Mouse (Mus musculus) NIH3T3 (cell line): ENCODE data around the gene Klhl42.

Source experiments
- DNase-seq: peaks from one replicate; pipeline ENCODE4 v3.0.0-alpha.2; 2012; ENCODE audit warnings: low read depth

Klhl42 gene

DNA sequence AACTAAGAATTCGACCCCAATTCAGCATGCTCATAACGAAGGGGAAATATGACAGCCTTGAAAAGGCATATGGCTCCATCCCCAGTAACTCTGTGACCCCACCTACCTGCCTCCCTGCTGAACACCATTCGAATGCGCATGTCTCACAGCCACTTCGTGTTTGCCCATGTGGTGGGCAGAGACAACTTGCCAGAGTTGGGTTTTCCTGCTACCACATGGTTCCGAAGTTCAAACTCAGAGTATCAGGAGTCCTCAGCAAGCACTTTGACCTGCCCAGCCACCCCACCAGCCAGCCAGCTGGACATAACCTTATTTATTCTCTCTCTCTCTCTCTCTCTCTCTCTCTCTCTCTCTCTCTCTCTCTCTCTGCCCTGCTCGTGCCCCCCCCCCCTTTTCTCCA is 3.4 kb upstream of the Klhl42 start:
- no peak for DNase-seq

- no peak for DNase-seq
Observed at GRCm38 (mm10) chr6:147088517-147088916, 2.7 kb upstream of the Klhl42 start.

GRCm38 (mm10) chr6:147090191-147090590 is 988 bp upstream of the Klhl42 start:
- DNase-seq, result peak; percentile 31

GRCm38 (mm10) chr6:147092136-147092535 is 957 bp downstream of the Klhl42 start:
- peak; percentile 62 for DNase-seq

GRCm38 (mm10) chr6:147094771-147095170 is 3.6 kb downstream of the Klhl42 start:
- no peak for DNase-seq

DNA sequence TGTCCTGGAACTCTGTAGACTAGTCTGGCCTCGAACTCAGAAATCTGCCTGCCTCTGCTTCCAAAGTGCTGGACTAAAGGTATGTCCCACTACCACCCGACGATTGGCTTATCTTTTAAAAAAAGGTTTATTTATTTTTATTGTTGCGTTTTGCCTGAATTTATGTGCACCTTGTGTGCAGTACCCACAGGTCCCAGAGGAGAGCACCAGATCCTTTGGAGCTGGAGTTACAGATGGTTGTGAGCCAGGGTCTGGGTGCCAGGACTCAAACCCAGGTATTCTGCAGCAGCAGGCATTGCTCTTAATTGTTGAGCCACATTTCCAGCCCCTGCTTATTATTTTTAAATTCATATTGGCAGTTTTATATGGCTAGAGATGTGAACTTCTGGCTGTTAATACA is 4.9 kb downstream of the Klhl42 start:
- DNase-seq, result peak; percentile 33

- DNase-seq, result no peak
Observed at GRCm38 (mm10) chr6:147096934-147097333, 5.8 kb downstream of the Klhl42 start.

GRCm38 (mm10) chr6:147097346-147097929 is 6.3 kb downstream of the Klhl42 start:
- DNase-seq, result no peak

GRCm38 (mm10) chr6:147099458-147100277 is 8.5 kb downstream of the Klhl42 start:
- DNase-seq, result no peak

DNA sequence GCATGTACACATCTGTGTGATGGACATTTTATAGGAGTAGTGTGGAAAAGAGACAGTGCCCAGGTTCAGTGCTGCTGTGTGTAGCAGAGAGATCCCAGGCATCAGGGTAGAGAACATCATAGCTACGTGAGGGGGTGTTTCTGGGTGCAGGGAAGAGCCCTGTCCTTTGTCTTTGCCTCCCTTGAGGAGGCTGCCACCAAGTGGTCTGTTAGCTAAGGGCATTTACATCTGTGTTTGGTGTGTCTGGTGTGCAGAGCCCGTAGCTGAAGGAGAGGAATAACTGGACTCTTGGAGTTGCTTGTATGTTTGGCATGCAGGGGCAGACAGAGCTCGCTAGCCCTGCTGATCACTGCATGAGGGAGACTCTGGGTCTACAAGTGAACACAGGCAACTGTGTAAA is 11.1 kb downstream of the Klhl42 start:
- DNase-seq, result no peak

DNA sequence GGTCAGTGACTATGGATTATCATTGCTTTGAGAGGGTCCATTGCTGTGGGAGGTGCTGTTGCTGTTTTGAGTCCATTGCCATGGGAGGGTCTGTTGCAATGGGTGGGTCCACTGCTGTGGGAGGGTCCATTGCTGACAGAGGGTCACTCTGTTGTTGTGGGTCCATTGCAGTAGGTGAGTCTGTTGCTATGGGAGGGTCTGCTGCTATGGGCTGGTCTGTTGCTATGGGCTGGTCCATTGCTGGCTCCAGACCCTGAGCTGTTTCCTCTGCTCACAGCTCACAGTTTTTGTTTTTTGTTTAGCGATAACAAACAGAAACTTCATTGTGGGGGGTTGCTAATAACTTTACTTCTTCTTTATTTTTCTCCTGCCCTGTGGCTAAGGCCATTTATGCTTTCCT is 14.3 kb downstream of the Klhl42 start:
- no peak for DNase-seq

DNA sequence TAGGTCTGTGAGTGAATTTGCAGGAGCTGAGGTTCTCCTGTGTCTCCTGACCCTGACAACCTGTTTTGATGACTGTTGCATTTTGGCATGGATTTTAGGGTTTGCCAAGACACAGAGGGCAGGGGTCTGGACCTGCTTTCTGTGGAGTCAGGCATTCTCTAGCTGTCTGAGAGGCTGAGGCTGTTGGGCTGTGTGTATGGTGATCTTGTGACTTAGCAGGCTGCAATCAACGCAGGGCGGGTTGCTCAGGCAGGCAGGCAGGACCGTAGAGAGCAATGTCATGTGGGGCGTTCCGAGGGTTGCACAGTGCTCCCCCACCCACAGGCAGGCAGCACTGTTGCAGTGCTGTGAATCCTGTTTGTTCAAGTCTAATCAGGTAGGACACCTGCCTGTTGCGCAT is 15.5 kb downstream of the Klhl42 start:
- no peak for DNase-seq

DNA sequence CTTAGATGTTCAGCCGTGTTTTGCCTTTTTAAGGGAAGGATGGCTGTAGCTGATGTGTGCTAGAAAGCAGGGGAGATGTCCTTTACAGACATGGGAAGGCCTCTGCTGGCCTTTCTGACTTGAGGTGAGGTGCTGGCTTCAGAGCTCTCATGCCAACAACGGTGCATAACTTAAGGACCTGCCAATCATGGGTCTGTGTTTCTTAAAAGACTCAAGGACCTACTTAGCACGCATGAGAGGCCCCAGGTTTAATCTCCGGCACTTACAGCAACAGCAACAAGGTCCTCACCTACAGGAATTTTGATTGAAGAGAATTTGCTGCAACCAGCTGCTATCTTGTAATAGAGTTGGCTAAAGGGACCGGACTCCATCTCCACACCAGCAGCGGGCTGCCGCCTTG is 18.1 kb downstream of the Klhl42 start:
- DNase-seq, result no peak

GRCm38 (mm10) chr6:147116579-147116978 is 25.4 kb downstream of the Klhl42 start:
- DNase-seq, result peak; percentile 75

- DNase-seq, result peak; percentile 44
Observed at GRCm38 (mm10) chr6:147117764-147118163, 26.6 kb downstream of the Klhl42 start.

DNA sequence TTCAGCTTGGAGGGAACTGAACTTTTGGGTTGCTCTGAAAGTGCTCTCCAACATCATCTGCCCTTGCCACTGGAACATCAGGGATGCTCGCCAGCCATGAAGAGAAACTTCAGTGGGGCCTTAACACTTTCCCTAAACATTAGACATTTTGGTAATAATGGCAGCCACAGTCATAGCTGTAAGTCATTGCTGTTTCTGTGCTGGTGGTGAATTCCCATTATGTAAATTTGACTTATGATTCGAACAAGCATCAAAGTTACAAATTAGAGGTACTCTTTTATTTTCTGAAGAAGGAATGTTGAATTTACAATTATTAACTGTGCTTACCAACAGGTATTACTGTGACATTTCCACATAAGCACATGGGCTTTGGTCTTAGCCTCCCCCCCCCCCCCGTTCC is 27.0 kb downstream of the Klhl42 start:
- DNase-seq, result no peak

GRCm38 (mm10) chr6:147121320-147121719 is 30.1 kb downstream of the Klhl42 start:
- DNase-seq, result peak; percentile 43

GRCm38 (mm10) chr6:147127239-147127638 is 36.1 kb downstream of the Klhl42 start:
- no peak for DNase-seq

DNA sequence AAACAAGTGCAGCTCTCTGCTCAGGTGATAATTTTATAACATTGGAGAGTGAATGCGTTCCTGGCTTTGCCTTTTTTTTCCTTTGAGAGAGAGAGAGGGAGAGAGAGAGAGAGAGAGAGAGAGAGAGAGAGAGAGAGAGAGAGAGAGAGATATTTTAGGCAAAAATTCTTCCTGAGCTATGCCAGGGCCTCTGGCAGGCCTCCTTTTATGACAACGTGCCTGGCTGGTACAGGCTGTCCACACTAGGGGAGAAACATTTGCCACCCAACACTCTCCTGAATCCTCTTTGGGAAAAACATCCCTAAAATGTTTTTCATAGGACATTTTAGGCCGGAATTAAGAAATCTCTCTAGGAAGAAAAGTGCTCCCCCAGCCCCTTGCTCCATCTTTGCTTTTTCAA is 47.1 kb downstream of the Klhl42 start:
- DNase-seq, result no peak

DNA sequence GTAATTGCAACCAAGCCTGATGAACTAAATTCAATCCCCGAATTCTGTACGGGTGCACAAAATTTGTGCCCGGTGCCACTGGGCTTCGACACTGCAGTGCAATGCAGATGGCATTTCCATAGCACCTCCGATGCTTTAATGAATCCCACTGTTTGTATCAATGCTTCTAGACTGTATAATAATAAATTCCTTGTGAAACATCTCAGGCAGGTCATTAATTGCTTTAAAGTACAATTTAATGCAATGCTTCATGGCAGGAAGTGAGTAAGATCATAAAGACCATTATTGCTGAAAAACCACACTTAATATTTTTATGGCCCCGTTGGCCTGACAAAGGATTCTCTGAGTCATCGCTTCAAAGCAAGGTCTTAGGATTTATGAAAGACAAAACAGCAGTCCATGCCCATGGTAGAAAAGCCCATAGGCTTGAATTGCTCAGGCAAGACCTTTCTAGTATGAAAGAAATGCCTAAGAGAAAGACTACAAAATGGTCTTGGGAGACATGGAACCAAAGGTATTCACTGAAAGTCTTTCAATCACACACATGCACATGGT is 49.5 kb downstream of the Klhl42 start:
- DNase-seq, result no peak

DNA sequence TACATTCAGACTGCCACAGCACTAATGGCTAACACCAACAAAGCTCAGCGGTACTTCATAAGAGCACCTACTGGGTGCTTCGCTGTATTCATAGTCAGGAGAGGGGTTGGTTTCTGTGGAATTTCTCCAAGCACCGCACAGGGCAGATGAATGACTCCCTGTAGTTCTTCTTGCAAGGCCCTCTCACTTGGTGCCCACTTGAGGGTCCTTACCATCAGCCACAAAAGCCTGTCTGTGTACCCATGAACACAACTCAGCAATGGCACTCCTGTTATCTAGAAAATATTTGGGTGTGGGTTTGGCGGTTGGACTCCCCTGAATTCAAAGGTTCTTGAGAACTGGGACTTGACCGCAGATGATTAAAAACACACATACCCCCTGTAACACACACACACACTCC is 53.5 kb downstream of the Klhl42 start:
- DNase-seq, result no peak

GRCm38 (mm10) chr6:147145277-147145676 is 54.1 kb downstream of the Klhl42 start:
- peak; percentile 27 for DNase-seq

DNA sequence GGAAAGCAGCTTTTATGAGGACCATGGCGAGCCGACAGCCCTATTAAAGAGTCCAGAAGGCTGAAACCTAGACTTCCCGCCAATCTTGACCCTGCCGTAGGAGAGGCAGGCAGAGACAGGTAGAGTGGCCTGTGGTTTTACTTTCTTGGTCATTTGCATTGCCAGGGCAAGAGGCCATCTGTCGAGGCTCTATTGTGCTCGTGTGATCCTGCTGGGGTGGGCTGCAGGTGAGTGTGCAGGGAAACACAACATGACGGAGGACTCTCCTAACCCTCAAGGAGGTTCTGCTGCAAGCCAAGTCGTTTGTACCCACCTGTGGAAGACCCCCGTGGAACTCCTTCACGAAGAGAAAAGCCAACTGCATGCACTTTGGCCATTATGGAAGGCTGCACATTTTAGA is 54.6 kb downstream of the Klhl42 start:
- DNase-seq, result no peak
